Mouse (Mus musculus) layer of hippocampus, adult 2 months (tissue): ENCODE data around the gene Fmnl2. TPM values are rescaled to one million over a fixed set of nuclear protein-coding genes. Genes with fewer than 3 reads are reported as not detected.

Experiments used
- DNase-seq, 2 experiments: peaks; one replicate each; pipeline ENCODE4 v3.0.0; 2022; ENCODE audit warnings: low spot score in 2 of 2
- H3K27ac ChIP-seq: fragments of 200-600 bp; 2 replicates; pipeline ENCODE4 v1.8.1; 2022
- H3K4me3 ChIP-seq: fragments of 200-600 bp; 2 replicates; pipeline ENCODE4 v1.8.1; 2022; ENCODE audit warnings: mild to moderate bottlenecking
- CTCF ChIP-seq: fragments of 200-600 bp; conservative IDR thresholded peaks from 2 replicates; pipeline ENCODE4 v1.8.1; 2022; ENCODE audit warnings: antibody characterized with exemption, mild to moderate bottlenecking, moderate library complexity
- total RNA-seq, 2 experiments: library from RNA; stranded (reverse); gene quantifications; 2 replicates each; pipeline ENCODE4 v1.2.3; 2021

Fmnl2 gene
- total RNA-seq, 2 experiments from 2014 or later: 42.4 to 44.0 TPM

DNA sequence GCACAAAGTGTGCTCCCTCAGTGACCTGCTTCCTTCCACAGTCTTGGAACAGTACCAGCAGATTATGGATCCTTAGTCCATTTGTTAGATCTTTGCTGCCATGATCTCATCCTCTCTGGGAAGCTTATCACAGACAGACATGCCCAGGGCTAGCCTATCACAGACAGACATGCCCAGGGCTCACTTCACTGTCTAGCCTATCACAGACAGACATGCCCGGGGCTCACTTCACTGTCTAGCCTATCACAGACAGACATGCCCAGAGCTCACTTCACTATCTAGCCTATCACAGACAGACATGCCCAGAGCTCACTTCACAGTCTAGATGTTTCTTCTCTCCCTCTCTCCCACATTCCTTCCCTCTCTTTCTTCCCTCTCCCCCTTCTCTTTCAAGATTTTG is 171.2 kb downstream of the Fmnl2 start:
- no peak for DNase-seq
- H3K4me3 ChIP-seq: no peak overlapping the region
- TF ChIP-seq CTCF: no peak
- no peak overlapping the region for H3K27ac ChIP-seq

DNA sequence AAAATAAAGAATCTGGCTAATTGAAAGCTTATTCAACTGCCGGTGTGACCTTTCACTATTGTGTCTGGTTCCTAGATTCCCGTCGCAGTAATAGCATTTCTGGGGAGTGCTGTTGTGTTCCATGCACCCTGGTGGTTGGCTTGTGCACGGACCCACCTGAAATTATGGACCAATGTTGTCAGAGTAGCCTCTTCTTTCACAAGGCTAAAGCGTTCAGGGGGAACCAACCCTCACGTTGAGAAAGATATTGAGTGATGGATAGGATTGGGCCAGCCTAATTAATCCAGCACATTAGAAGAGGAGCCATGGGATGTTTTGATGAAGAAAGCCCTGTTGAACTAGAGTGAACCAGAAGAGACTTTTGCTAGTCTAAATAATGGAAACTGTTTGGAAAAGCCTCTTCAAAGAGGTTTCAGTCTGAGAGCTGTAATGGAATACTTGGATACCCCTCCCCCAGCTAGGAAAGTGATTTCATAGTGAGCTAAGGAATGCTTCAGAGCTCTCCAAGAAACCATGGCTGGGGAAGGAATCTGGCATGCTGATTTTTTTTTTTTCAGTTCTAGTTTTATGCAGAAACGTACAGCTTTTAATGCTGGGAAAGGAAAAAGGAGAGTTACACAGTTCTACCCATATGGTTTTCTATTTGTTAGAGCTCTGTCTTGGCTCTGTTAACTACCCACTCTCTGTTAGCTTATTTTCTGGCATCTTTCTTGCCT is 172.2 kb downstream of the Fmnl2 start:
- H3K4me3 ChIP-seq: no peak overlapping the region
- DNase-seq: peak in 1 of 2 experiments; percentile 66
- TF ChIP-seq CTCF: 0 out of 2 replicates have a peak, but pooled peaks have one; percentile 20
- peak overlapping the region; percentile 69 for H3K27ac ChIP-seq

DNA sequence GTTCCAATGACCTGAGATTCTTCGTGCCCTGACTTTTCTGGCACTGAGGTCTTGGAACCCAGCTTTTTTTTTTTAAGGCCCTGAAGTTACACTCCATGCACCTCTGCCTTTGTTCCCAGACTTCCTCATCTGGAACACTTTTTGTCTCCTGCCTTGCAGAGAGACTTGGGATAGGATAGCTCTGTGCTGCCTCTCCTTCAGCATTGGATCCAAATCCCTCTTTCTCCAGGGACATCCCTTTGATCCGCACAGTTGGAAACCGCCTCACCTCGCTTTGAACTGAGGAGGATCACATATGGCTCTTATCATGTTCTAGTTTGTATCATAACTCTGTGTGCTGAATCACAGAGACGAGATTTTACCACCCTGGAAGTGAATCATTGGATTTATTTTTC is 172.8 kb downstream of the Fmnl2 start:
- H3K27ac ChIP-seq: peak overlapping the region; percentile 69
- no peak overlapping the region for H3K4me3 ChIP-seq
- no peak for TF ChIP-seq CTCF
- DNase-seq: no peak

DNA sequence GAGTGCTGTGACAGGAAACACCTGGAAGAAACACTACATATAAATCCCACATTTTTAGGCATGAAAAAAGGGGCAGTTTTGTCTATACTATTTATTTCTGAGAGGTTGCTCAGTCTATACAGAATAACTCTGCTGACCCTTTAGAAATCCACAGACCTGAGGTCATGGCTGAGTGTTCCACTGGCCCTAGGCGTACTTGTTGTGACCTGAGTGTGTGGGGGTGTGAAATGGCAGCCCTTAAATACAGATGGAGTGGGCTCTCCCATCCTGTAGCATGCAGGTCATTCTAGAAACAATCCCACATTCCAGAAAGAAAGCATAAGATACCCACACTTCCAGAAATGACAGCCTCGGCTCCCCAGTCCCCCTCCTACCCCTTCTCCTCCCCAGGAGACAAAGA is 180.6 kb downstream of the Fmnl2 start:
- H3K4me3 ChIP-seq: no peak overlapping the region
- DNase-seq: no peak
- no peak overlapping the region for H3K27ac ChIP-seq
- TF ChIP-seq CTCF: no peak

DNA sequence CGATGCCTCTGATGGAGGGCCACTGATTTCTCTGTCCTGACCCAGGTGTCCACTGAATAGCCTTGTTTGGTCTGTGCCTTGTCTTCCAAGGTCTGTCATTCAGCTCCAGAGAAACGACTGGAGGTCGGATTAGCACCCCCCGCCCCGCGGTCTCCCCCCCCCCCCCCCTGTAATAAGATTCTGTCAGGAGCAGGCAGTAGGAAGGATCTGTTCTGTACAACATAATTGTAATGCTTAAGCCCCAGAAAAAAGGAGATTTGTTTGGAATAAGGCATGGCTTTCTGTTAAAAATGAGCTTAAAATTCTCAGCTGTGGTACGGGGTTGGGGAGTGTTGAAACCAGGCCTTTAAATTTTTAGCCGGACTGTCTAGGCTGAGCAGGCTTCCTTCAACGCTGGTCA is 181.1 kb downstream of the Fmnl2 start:
- Histone ChIP-seq H3K4me3 (no peak overlapping the region), H3K27ac (no peak overlapping the region; the same call in 1 of the 2 replicates)
- no peak for DNase-seq
- TF ChIP-seq CTCF: no peak

DNA sequence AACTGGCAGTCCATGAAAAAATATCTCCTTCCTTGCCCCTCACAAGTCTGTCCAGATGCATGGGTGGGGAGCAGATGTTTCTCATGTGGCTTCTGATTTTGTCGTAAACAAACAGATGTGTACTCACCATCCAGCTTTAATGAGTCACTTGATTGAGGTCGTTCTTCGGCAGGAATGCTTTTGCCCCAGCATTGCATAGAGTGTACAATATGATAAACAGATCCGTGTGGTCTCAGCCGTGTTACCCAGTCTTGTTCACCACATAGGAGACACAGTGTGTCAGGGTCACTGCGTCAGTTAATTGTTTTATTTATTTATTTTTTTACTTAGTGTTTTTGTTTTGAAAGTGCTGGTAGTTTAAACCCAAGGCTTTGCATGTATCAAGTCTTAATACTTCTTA is 189.4 kb downstream of the Fmnl2 start:
- no peak overlapping the region for H3K4me3 ChIP-seq
- no peak for TF ChIP-seq CTCF
- no peak for DNase-seq
- H3K27ac ChIP-seq: no peak overlapping the region

DNA sequence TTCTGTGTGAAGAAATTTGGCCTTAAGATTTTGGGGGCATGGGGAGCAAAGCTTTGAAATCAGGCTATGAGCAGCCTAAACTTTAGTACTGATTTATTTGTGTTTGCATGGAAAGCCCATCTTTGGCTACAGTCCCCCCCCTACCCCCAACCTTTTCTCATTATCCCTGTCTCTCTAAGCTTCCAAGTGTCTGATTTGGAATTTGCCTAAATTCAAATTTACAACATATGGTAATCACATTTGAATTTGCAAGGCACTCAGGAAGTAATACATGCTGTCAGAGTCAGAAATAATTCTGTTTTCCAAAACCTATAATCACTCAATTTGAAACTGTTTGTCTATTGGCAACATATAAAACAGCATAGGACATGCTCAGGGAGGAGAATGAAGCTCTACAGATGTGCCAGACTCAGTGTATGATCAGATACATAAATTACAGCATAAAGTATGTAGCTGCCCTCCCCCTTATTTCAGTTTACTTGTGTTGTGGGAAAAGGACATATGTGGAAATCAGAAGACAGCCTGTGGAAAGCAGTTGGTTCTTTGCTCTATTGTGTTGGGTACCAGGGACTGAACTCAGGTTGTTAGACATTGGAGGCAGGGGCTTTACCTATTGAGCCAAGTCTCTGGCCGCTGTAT is 190.2 kb downstream of the Fmnl2 start:
- no peak overlapping the region for H3K27ac ChIP-seq
- H3K4me3 ChIP-seq: no peak overlapping the region
- TF ChIP-seq CTCF: no peak
- no peak for DNase-seq

- TF ChIP-seq CTCF: no peak
- DNase-seq: no peak
- no peak overlapping the region for H3K4me3 ChIP-seq
- no peak overlapping the region for H3K27ac ChIP-seq
Measured at GRCm38 (mm10) chr2:53050376-53050775, 192.7 kb downstream of the Fmnl2 start.

DNA sequence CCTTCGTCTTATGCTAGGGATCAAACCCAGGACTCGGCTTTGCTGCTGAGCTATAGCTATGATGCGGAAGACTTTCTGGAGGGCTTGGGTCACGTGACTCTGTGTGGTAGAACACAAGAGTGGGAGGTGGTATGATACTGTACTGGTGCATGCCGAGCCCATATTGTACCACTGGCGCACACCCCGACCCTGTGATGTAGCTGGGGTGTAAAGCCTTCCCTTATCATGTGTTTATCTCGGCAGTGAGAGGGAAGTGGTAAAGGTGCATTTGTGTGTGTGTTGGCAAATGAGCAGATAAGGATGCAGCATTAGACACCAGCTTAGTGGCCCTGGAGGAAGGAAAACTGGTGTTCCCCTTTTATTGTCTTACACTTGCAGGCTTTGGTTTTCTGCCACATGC is 193.8 kb downstream of the Fmnl2 start:
- DNase-seq: no peak
- no peak overlapping the region for H3K27ac ChIP-seq
- H3K4me3 ChIP-seq: no peak overlapping the region
- no peak for TF ChIP-seq CTCF

GRCm38 (mm10) chr2:53053714-53054113 is 196.1 kb downstream of the Fmnl2 start:
- TF ChIP-seq CTCF: no peak
- Histone ChIP-seq H3K27ac (peak overlapping the region; percentile 55), H3K4me3 (no peak overlapping the region)
- no peak for DNase-seq

DNA sequence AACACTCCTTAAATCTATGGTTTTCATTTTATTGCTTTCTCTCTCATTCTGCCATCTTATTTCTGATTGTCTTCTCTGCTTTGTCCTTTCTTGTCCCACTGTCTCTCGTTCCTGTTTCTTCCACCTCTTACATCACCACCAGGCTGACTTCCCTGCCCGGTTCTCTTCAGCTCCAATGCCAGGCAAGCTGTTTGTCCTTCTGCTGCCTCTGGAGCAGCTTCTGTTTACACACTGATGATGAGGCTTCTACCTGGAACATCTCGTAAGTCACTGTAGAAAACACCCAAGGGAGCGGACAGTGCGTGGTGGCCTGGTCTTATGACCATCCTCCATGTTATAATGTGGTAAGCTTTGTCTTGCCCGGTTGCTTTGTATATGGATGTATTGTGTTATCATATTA is 198.9 kb downstream of the Fmnl2 start:
- DNase-seq: no peak
- no peak overlapping the region for H3K4me3 ChIP-seq
- TF ChIP-seq CTCF: no peak
- no peak overlapping the region for H3K27ac ChIP-seq

DNA sequence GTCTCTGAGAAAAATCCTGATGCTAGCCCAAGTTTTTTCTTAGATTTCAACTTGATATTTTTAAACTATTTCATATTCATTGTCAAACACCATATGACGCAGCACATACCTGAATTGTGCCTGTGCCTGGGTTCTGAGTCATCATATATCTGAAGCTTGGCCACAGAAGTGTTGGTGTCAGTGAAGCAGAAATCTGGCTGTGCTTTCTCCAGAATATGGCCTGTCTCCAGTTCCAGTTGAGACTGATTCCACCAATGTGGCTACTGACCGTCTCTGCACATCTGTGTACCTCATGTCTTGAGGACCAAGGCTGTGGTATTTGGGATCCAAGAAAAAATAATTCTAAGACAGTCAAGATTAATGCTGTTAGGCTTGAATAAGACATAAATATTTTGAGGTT is 199.6 kb downstream of the Fmnl2 start:
- DNase-seq: peak in 1 of 2 experiments; percentile 13
- TF ChIP-seq CTCF: no peak
- H3K4me3 ChIP-seq: no peak overlapping the region
- no peak overlapping the region for H3K27ac ChIP-seq

GRCm38 (mm10) chr2:53061363-53062000 is 203.8 kb downstream of the Fmnl2 start:
- peak; percentile 61 to 65 for DNase-seq
- TF ChIP-seq CTCF: no peak
- Histone ChIP-seq H3K27ac (peak overlapping the region; percentile 6; the same call in 1 of the 2 replicates), H3K4me3 (no peak overlapping the region; the same call in 1 of the 2 replicates)
